Mouse (Mus musculus) 416B (cell line): ENCODE results near the gene Rnf208.

Source experiments
- DNase-seq: peaks from one replicate; pipeline ENCODE4 v3.0.0; 2011; ENCODE audit warnings: low read depth

Rnf208 gene

GRCm38 (mm10) chr2:25278928-25279882, 37.1 kb downstream of the Rnf208 start:
- peak; percentile 89 for DNase-seq

GRCm38 (mm10) chr2:25285551-25285950, 43.5 kb downstream of the Rnf208 start:
- no peak for DNase-seq

DNA sequence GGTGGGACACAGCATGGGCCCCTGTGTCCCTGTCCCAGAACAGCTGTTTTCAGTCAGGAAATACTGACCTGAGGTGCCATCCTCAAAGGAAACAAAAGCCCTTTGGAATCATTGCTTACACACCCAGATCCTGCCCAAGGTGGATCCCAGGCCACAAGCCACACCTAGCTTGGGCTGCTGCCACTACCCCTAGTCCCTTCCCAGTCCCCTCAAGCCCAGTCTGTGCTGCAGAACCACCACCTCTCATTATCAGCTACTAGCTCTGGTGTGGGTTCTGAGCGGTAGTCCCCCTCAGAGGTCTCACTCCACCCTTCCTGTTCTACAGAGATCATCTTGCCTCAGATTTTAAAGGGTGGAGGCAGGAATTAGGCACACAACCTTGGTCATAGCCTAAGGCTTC, 44.3 kb downstream of the Rnf208 start:
- no peak for DNase-seq

- DNase-seq = no peak
Observed at GRCm38 (mm10) chr2:25286837-25287636, 45.0 kb downstream of the Rnf208 start.

- DNase-seq = no peak
Observed at GRCm38 (mm10) chr2:25287927-25288649, 46.0 kb downstream of the Rnf208 start, which contains the start of gene Tmem210. Gene Tmem210 (plus strand): TSS chr2:25288145.

DNA sequence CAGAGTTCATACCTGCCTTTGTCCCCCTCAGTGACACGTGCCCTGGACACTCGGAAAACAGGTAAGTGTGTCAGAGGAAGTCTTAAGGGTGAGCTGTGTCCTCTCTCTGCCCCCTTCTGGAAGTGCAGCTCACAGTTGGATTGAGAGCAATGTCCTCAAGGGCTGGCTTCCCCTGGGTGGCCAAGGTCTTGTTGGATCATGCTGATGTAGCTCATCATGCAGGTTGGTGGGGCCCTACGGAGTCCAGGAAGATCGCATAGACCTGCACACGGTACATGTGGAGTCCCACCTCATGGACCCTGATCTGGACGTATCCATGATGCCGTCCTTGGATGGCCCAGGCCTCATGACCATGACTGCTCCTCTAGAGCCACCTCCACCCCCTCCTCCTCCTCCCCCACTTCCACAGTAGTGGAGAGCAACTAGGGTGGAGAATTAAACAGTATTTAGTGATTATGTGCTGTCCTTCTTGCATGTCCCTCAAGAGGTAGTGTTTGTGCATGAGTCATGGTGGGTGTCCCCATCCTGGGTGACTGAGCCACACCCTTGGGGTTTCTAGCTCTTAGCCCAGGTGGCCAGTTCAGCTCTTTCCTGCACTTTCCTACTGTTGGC, 46.8 kb downstream of the Rnf208 start:
- DNase-seq = no peak

DNA sequence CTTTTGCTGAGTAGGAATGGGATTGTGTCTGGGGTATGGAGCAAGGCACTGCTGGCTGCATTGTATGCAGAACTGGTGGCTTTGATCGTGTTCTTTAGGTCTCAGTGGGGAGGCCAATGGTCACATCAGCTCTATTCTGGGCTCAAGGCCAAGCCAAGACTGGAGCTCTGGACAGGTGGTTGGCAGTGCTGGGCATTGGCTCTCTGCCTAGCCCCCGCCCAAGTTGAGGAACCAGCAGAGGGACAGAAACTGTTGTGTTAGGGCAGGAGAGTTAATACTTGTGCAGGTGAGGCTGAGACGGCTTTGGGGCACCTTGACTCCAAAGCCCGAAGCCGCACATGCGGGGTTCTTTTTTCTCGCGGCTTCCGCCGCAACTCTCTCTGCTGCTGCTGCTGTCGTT, 47.6 kb downstream of the Rnf208 start, which contains the start of gene Lrrc26:
Gene Lrrc26, plus strand, starts transcription at position 265 of the 400 bp plus-strand sequence.
- DNase-seq = peak; percentile 23

- DNase-seq = no peak
Observed at GRCm38 (mm10) chr2:25290101-25290815, 48.2 kb downstream of the Rnf208 start.

DNA sequence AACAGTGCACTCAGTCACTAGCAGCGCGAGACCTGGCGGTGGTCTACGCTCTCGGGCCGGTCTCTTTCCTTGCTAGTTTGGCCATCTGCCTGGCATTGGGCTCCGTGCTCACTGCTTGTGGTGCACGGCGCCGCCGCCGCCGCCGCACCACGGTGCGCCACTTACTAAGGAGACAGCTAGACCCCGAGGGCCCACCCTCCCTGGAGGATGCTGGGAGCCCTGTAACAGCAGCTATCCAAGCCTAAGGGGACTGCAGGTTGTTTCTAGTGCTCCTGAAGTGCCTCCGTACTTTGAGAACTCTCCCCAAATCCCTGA, 48.7 kb downstream of the Rnf208 start:
- DNase-seq = no peak

DNA sequence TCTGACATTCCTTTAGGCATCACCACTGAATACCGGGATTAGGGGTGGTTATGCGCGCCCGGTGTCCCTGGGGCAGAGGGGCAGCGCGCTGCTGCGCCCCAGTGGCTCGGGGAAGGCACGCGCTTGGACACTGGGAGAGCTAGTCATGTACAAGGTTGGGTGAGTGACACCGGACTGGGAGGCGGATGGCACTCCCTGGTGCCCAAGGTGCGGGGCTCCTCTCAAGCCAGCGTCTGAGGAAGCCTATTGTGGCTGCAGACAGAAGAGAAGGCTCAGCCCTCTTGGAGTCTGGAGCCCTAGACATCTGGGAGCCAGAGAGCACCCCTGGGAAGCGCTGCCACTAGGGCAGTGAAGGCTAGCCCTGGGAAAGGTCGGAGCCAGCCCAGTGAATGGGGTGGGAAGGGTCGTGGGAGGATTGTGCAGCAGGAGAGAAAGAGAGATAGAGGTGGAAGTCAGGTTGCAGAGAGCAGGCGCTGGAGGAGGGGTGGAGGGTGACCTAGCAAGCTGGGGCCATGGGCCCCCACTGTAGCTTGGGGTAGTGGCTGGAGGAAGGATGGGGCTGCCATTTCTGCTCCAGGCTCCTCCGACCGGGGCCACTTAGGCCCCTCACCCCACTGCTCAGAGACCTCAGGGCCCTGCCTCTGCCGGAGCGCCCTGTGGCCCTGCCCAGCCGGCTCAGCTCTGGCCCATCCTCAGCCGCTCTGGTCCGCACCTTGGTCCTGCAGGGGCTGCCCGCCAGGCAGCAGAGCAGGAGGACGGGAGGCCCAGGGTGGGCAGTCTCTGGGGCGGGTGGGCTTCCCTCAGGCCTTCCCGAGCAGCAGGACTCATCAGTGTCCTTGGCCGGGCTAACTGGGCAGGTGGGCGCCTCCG, 49.4 kb downstream of the Rnf208 start:
- no peak for DNase-seq

- DNase-seq = no peak
Observed at GRCm38 (mm10) chr2:25292054-25292544, 50.0 kb downstream of the Rnf208 start.

DNA sequence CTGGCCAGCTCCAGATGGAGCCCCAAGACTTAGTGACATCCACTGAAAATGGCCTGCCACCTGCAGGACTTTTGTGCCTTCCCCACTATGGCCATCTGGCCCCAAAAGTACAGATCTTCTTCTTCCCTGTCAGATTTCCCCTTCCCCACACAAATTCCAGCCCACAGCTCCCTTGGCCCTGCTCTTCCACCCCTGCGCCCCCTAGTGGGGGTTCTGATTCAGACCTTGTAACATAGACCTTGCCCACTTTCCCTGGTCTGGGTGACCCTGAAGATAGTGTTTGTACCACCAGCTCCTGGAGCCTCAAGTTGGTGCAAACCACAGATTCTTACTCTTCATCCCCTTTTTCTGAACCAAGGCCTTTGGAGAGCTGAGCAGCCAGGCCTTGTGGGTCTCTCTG, 50.8 kb downstream of the Rnf208 start:
- DNase-seq = peak; percentile 57

- DNase-seq = no peak
Observed at GRCm38 (mm10) chr2:25293706-25294105, 51.7 kb downstream of the Rnf208 start.
